Mouse (Mus musculus) neural tube, postnatal 0 days (tissue): ENCODE results near the gene Cyren. TPM values are rescaled to one million over a fixed set of nuclear protein-coding genes. Genes with fewer than 3 reads are reported as not detected.

Experiments
- polyA plus RNA-seq: library from polyadenylated mRNA; unstranded; fragments of >200 nt; fragmentation: Nextera tagmentation; extraction: Ambion mirVana; gene quantifications from 2 replicates; pipeline ENCODE4 v1.2.1, GENCODE M21; 2015

Cyren gene
- 5.3 and 6.6 TPM in 2 replicates for polyA plus RNA-seq

GRCm38 (mm10) chr6:34877509-34878321, at the start of gene Cyren:
Cyren (minus strand) TSS chr6:34878060.

DNA sequence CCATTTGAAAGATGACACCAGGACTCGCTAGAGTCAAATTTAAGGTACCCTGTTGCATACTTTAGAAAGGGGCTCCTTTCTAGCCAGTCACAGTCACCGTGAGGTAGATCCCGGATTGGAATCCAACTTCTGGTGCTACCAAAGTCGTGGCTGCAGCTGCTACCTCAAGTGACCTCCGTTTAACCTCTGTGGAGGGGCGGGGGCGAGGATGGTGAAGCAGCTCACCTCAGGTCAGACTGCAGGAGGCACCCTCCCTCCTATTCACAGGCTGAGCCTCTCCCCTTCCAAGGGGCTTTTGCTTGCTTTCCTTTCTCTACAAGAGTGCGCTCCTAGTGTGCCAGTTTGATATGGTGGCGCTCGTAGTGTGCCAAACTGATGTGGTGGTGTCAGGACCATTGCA, 42.1 kb upstream of the Cyren start, which contains the start of gene Stra8:
Gene Stra8, plus strand, starts transcription at position 208 of the 400 bp plus-strand sequence.

GRCm38 (mm10) chr6:34910371-34911219, 32.7 kb upstream of the Cyren start, which contains the start of gene Wdr91:
Wdr91 (minus strand) TSS chr6:34910876.

GRCm38 (mm10) chr6:34862791-34863403, 15.0 kb downstream of the Cyren start, which contains the start of gene Tmem140:
Tmem140 (plus strand) TSS chr6:34863146.

Other genes with a start within 250 kb of the Cyren start
- gene Agbl3, start 97.6 kb downstream of the Cyren start, polyA plus RNA-seq: 19.4 and 24.4 TPM in 2 replicates
- gene Tmem140, start 14.9 kb downstream of the Cyren start, polyA plus RNA-seq: 1.5 and 1.6 TPM in 2 replicates
- 17.2 and 17.6 TPM in 2 replicates for gene Wdr91, start 32.8 kb upstream of the Cyren start, polyA plus RNA-seq
- not detected in 2 replicates for gene Stra8, start 42.1 kb upstream of the Cyren start, polyA plus RNA-seq
- gene Slc23a4, start 110.3 kb upstream of the Cyren start, polyA plus RNA-seq: 0.97 and 1.0 TPM in 2 replicates